Mouse (Mus musculus) CH12.LX (cell line): ENCODE data around the gene Tbl1xr1. TPM values are rescaled to one million over a fixed set of nuclear protein-coding genes. Genes with fewer than 3 reads are reported as not detected.

Experiments used
- DNase-seq: peaks from one replicate; pipeline ENCODE4 v3.0.0-alpha.2; 2013; ENCODE audit errors: extremely low read depth
- H3K27ac ChIP-seq: 2 replicates; pipeline ENCODE4 v1.5.1; 2012; ENCODE audit warnings: low read depth, mild to moderate bottlenecking, control low read depth, moderate library complexity; ENCODE audit not compliant: insufficient read depth
- H3K27me3 ChIP-seq: replicated peaks from 2 replicates; pipeline ENCODE3; 2012; ENCODE audit warnings: inconsistent platforms
- H3K36me3 ChIP-seq, 2 experiments: replicated peaks in 1 of 2; 2 replicates each; pipeline versions ENCODE3 to v1.6.1; 2012; ENCODE audit warnings: inconsistent platforms in 1 of 2, low read length in 1 of 2, mild to moderate bottlenecking in 1 of 2, mixed read lengths in 1 of 2, moderate library complexity in 1 of 2; ENCODE audit not compliant: control insufficient read depth in 1 of 2, insufficient read depth in 1 of 2
- H3K4me1 ChIP-seq, 2 experiments: 2 replicates each; pipeline ENCODE4 v1.6.1; 2012; ENCODE audit warnings: inconsistent platforms in 1 of 2, moderate library complexity in 1 of 2; ENCODE audit not compliant: insufficient read depth in 2 of 2, control insufficient read depth in 1 of 2
- H3K4me2 ChIP-seq: 2 replicates; pipeline ENCODE4 v1.6.1; 2012; ENCODE audit warnings: low read depth, mild to moderate bottlenecking, control low read depth; ENCODE audit not compliant: poor library complexity, insufficient read depth, severe bottlenecking
- H3K4me3 ChIP-seq, 3 experiments: fragments of 150-350 bp in 1 of 3; sonication (generic) in 1 of 3; replicated peaks in 1 of 3; 2 replicates each; pipeline versions ENCODE3 to v1.5.1; 2011 to 2012; ENCODE audit warnings: low read depth in 2 of 3, low read length in 2 of 3, mild to moderate bottlenecking in 2 of 3, moderate library complexity in 2 of 3, control low read depth in 1 of 3, improper control_type of control experiment in 1 of 3, inconsistent platforms in 1 of 3, mixed read lengths in 1 of 3; ENCODE audit not compliant: poor library complexity in 1 of 3
- H3K79me2 ChIP-seq: replicated peaks from 2 replicates; pipeline ENCODE4 v1.6.1; 2012; ENCODE audit warnings: mild to moderate bottlenecking, moderate library complexity; ENCODE audit not compliant: control insufficient read depth, poor library complexity, insufficient read depth, severe bottlenecking; ENCODE audit errors: extremely low read depth
- H3K9ac ChIP-seq: 2 replicates; pipeline ENCODE4 v1.6.1; 2012; ENCODE audit warnings: low read depth, mild to moderate bottlenecking, control low read depth, moderate library complexity; ENCODE audit not compliant: insufficient read depth
- H3K9me3 ChIP-seq: replicated peaks from 2 replicates; pipeline ENCODE3; 2012; ENCODE audit warnings: low read length, inconsistent platforms, mixed read lengths
- BHLHE40 ChIP-seq: IDR thresholded peaks from 2 replicates; pipeline ENCODE4 v1.6.1; 2011; ENCODE audit warnings: mild to moderate bottlenecking, low read depth, low read length, improper control_type of control experiment
- CHD2 ChIP-seq: IDR thresholded peaks from 2 replicates; pipeline ENCODE4 v1.6.1; 2011; ENCODE audit warnings: low read length, improper control_type of control experiment
- CTCF ChIP-seq, 2 experiments: IDR thresholded peaks in 1 of 2; conservative IDR thresholded peaks in 1 of 2; 2 replicates each; pipeline ENCODE4 v1.5.1; 2011 to 2012; ENCODE audit warnings: low read depth in 2 of 2, low read length in 2 of 2, improper control_type of control experiment in 1 of 2, inconsistent platforms in 1 of 2, mild to moderate bottlenecking in 1 of 2, moderate library complexity in 1 of 2
- E2F4 ChIP-seq: IDR thresholded peaks from 2 replicates; pipeline ENCODE4 v1.6.1; 2011; ENCODE audit warnings: low read depth, low read length, improper control_type of control experiment; ENCODE audit not compliant: insufficient replicate concordance
- EP300 ChIP-seq: IDR thresholded peaks from 2 replicates; pipeline ENCODE4 v1.6.1; 2011; ENCODE audit warnings: low read length, improper control_type of control experiment
- GABPA ChIP-seq: IDR thresholded peaks from 2 replicates; pipeline ENCODE4 v1.6.1; 2012; ENCODE audit warnings: low read depth, low read length, improper control_type of control experiment, inconsistent platforms; ENCODE audit not compliant: insufficient replicate concordance
- HCFC1 ChIP-seq: IDR thresholded peaks from 2 replicates; pipeline ENCODE4 v1.6.1; 2012; ENCODE audit warnings: low read depth, mild to moderate bottlenecking, inconsistent platforms, low read length, improper control_type of control experiment
- IRF4 ChIP-seq: IDR thresholded peaks from 2 replicates; pipeline ENCODE4 v1.6.1; 2014; ENCODE audit warnings: low read depth, mild to moderate bottlenecking, inconsistent platforms, low read length, improper control_type of control experiment
- JUN ChIP-seq: IDR thresholded peaks from 2 replicates; pipeline ENCODE4 v1.6.1; 2011; ENCODE audit warnings: low read depth, mild to moderate bottlenecking, low read length, improper control_type of control experiment, moderate library complexity; ENCODE audit not compliant: insufficient read depth
- JUND ChIP-seq: conservative IDR thresholded peaks from 2 replicates; pipeline ENCODE4 v1.6.1; 2011; ENCODE audit warnings: low read depth, low read length, improper control_type of control experiment
- MAFK ChIP-seq: IDR thresholded peaks from 2 replicates; pipeline ENCODE4 v1.6.1; 2011; ENCODE audit warnings: low read length, improper control_type of control experiment; ENCODE audit not compliant: insufficient replicate concordance
- MAX ChIP-seq: IDR thresholded peaks from 2 replicates; pipeline ENCODE4 v1.6.1; 2011; ENCODE audit warnings: low read length, improper control_type of control experiment
- MAZ ChIP-seq: IDR thresholded peaks from 2 replicates; pipeline ENCODE4 v1.6.1; 2012; ENCODE audit warnings: low read depth, mild to moderate bottlenecking, inconsistent platforms, low read length, improper control_type of control experiment, moderate library complexity
- MEF2A ChIP-seq: IDR thresholded peaks from 2 replicates; pipeline ENCODE4 v1.6.1; 2014; ENCODE audit warnings: low read depth, mild to moderate bottlenecking, inconsistent platforms, low read length, improper control_type of control experiment, borderline replicate concordance
- PAX5 ChIP-seq: IDR thresholded peaks from 2 replicates; pipeline ENCODE4 v1.6.1; 2012; ENCODE audit warnings: low read length, inconsistent platforms, mixed read lengths
- POLR2A ChIP-seq: IDR thresholded peaks from 2 replicates; pipeline ENCODE4 v1.6.1; 2011; ENCODE audit warnings: low read depth, mild to moderate bottlenecking, improper control_type of control experiment, low read length
- POLR2AphosphoS2 ChIP-seq: IDR thresholded peaks from 2 replicates; pipeline ENCODE4 v1.6.1; 2011; ENCODE audit warnings: low read depth, low read length, improper control_type of control experiment
- RAD21 ChIP-seq: IDR thresholded peaks from 2 replicates; pipeline ENCODE4 v1.6.1; 2011; ENCODE audit warnings: low read depth, mild to moderate bottlenecking, low read length, improper control_type of control experiment, moderate library complexity
- RCOR1 ChIP-seq: conservative IDR thresholded peaks from 2 replicates; pipeline ENCODE4 v1.6.1; 2012; ENCODE audit warnings: low read depth, mild to moderate bottlenecking, inconsistent platforms, low read length, improper control_type of control experiment
- SIN3A ChIP-seq: IDR thresholded peaks from 2 replicates; pipeline ENCODE4 v1.6.1; 2012; ENCODE audit warnings: low read length, improper control_type of control experiment, inconsistent platforms
- SMC3 ChIP-seq: IDR thresholded peaks from 2 replicates; pipeline ENCODE4 v1.6.1; 2011; ENCODE audit warnings: low read depth, low read length, improper control_type of control experiment
- USF1 ChIP-seq: IDR thresholded peaks from 2 replicates; pipeline ENCODE4 v1.6.1; 2014; ENCODE audit warnings: low read depth, mild to moderate bottlenecking, inconsistent platforms, low read length, improper control_type of control experiment
- USF2 ChIP-seq: conservative IDR thresholded peaks from 2 replicates; pipeline ENCODE4 v1.6.1; 2011; ENCODE audit warnings: low read depth, low read length, improper control_type of control experiment
- ZC3H11A ChIP-seq: IDR thresholded peaks from 2 replicates; pipeline ENCODE4 v1.6.1; 2012; ENCODE audit warnings: low read depth, mild to moderate bottlenecking, inconsistent platforms, low read length, improper control_type of control experiment
- ZNF384 ChIP-seq: IDR thresholded peaks from 2 replicates; pipeline ENCODE4 v1.6.1; 2012; ENCODE audit warnings: low read depth, low read length, improper control_type of control experiment, inconsistent platforms
- dilution Hi-C: fragments of 300-500 bp; cut with MboI; formaldehyde crosslinking; loops from 2 replicates; pipeline ENCODE4 v1.14.3; 2020; ENCODE audit warnings: low sequenced_read_pairs; ENCODE audit not compliant: extremely low pct_unique_long_range_greater_than_20kb, extremely low pct_ligation_motif_present
- in situ Hi-C: fragments of 300-500 bp; cut with MboI; formaldehyde crosslinking; loops from 3 replicates; pipeline ENCODE4 v1.14.3; 2019; ENCODE audit warnings: low sequenced_read_pairs, low pct_ligation_motif_present, low pct_unique_long_range_greater_than_20kb, mixed read lengths
- polyA plus RNA-seq: library from polyadenylated mRNA; unstranded; fragments of >175 nt; gene quantifications from 2 replicates; pipeline ENCODE4 v1.2.1, GENCODE M21; 2012; ENCODE audit warnings: low read depth; ENCODE audit not compliant: insufficient read length
- total RNA-seq, 2 experiments: library from RNA; depleted of rRNA; stranded (reverse); fragments of 300-350 nt in 1 of 2; fragments of >200 nt in 1 of 2; gene quantifications; 2 replicates each; pipeline ENCODE4 v1.2.3; 2012 to 2014

The Tbl1xr1 gene
- total and polyA plus RNA-seq, 3 experiments, result 33.7 to 39.9 (median 38.3) TPM

GRCm38 (mm10) chr3:22181026-22181425 lies 104.6 kb downstream of the Tbl1xr1 start:
- H3K36me3 ChIP-seq, result peaks cover 0 to 30% of the 10 kb centered on the region in 2 experiments
- no peak overlapping the region for H3K4me2 ChIP-seq
- H3K27me3 ChIP-seq, result no peaks in the 10 kb centered on the region
- 0 out of 2 replicates have a peak, but pooled peaks cover 8% of the 10 kb centered on the region for H3K79me2 ChIP-seq
- in situ Hi-C loops (no loop called here), dilution Hi-C loops (no loop called here)
- H3K4me1 ChIP-seq, result peaks cover 0 to 10% of the 10 kb centered on the region in 2 experiments; a peak in 2 of 4 replicates
- H3K9me3 ChIP-seq, result no peaks in the 10 kb centered on the region
- no peak for TF ChIP-seq HCFC1
- no peak for TF ChIP-seq CTCF (conservative IDR thresholded peaks at IDR 0.05 in 1 of 2, IDR thresholded peaks at IDR 0.05 in 1 of 2; ENCODE audit: low read depth in 2 of 2, low read length in 2 of 2)
- no peak for TF ChIP-seq E2F4
- TF ChIP-seq CHD2, result no peak
- no peak overlapping the region for H3K27ac ChIP-seq
- H3K4me3 ChIP-seq, result no peak overlapping the region
- no peak for DNase-seq
- no peak overlapping the region for H3K9ac ChIP-seq

- Histone ChIP-seq H3K4me1 (no peaks in the 10 kb centered on the region), H3K4me2 (no peak overlapping the region), H3K4me3 (no peak overlapping the region), H3K27ac (no peak overlapping the region), H3K27me3 (no peaks in the 10 kb centered on the region), H3K9ac (no peak overlapping the region), H3K36me3 (peaks cover 13 to 46% of the 10 kb centered on the region in 2 experiments), H3K9me3 (no peaks in the 10 kb centered on the region), H3K79me2 (no peaks in the 10 kb centered on the region; the same call in 1 of the 2 replicates)
- no peak for TF ChIP-seq MAZ
- TF ChIP-seq EP300, result no peak
- TF ChIP-seq GABPA, result no peak
- TF ChIP-seq USF1, result no peak
- TF ChIP-seq MEF2A, result no peak
- TF ChIP-seq IRF4, result no peak
- TF ChIP-seq MAX, result no peak
- no peak for TF ChIP-seq JUN
- no peak for TF ChIP-seq USF2
- TF ChIP-seq RAD21, result no peak
- dilution Hi-C loops (no loop called here), in situ Hi-C loops (no loop called here)
- no peak for DNase-seq
These were observed 108.8 kb downstream of the Tbl1xr1 start for GRCm38 (mm10) chr3:22185265-22185664.

GRCm38 (mm10) chr3:22190498-22190897 lies 114.0 kb downstream of the Tbl1xr1 start:
- in situ Hi-C loops, result no loop called here
- H3K9ac ChIP-seq, result no peak overlapping the region
- dilution Hi-C loops, result no loop called here
- no peak overlapping the region for H3K4me2 ChIP-seq
- peaks cover 44 to 83% of the 10 kb centered on the region in 2 experiments for H3K36me3 ChIP-seq
- no peaks in the 10 kb centered on the region; the same call in 1 of the 2 replicates for H3K79me2 ChIP-seq
- H3K4me1 ChIP-seq, result no peaks in the 10 kb centered on the region
- peak; percentile 27 for DNase-seq
- H3K9me3 ChIP-seq, result no peaks in the 10 kb centered on the region
- no peak overlapping the region for H3K27ac ChIP-seq
- H3K27me3 ChIP-seq, result no peaks in the 10 kb centered on the region
- TF ChIP-seq MAZ (no peak), BHLHE40 (no peak), MEF2A (no peak), RCOR1 (no peak), MAFK (no peak), PAX5 (no peak), RAD21 (peak; percentile 81), POLR2A (no peak), EP300 (no peak), SIN3A (no peak), SMC3 (peak; percentile 61), ZC3H11A (peak; percentile 36), E2F4 (no peak), IRF4 (no peak), JUND (no peak), ZNF384 (no peak), POLR2AphosphoS2 (no peak), CTCF (conservative IDR thresholded peaks at IDR 0.05 in 1 of 2, IDR thresholded peaks at IDR 0.05 in 1 of 2; ENCODE audit: low read depth in 2 of 2, low read length in 2 of 2) (peak in 1 of 2 experiments; percentile 63; a peak in 2 of 4 replicates)
- H3K4me3 ChIP-seq, result no peak overlapping the region
